Mouse (Mus musculus) heart, embryonic 12.5 days (tissue): ENCODE data around the gene Glrx5. TPM values are rescaled to one million over a fixed set of nuclear protein-coding genes. Genes with fewer than 3 reads are reported as not detected.

Source experiments
- ATAC-seq: fragments of 200-750 bp; cut with Nextera tagmentation; 2 replicates; pipeline ENCODE4 v1.8.0; 2017; ENCODE audit warnings: moderate TSS enrichment, moderate library complexity; ENCODE audit not compliant: insufficient number of reproducible peaks, low FRiP score
- H3K27ac ChIP-seq: fragments of 300-500 bp; sonication (generic); 2 replicates; pipeline ENCODE4 v1.5.1; 2016; ENCODE audit warnings: mild to moderate bottlenecking, moderate library complexity; ENCODE audit not compliant: poor library complexity, severe bottlenecking
- H3K27me3 ChIP-seq: fragments of 300-500 bp; sonication (generic); replicated peaks from 2 replicates; pipeline ENCODE4 v1.6.1; 2016; ENCODE audit warnings: mild to moderate bottlenecking, moderate library complexity
- H3K36me3 ChIP-seq: fragments of 300-500 bp; sonication (generic); 2 replicates; pipeline ENCODE4 v1.6.1; 2016; ENCODE audit warnings: mild to moderate bottlenecking, moderate library complexity
- H3K4me1 ChIP-seq: fragments of 300-500 bp; sonication (generic); replicated peaks from 2 replicates; pipeline ENCODE4 v1.6.1; 2016; ENCODE audit warnings: mild to moderate bottlenecking
- H3K4me2 ChIP-seq: fragments of 300-500 bp; sonication (generic); 2 replicates; pipeline ENCODE4 v1.6.1; 2016; ENCODE audit warnings: mild to moderate bottlenecking, moderate library complexity
- H3K4me3 ChIP-seq: fragments of 300-500 bp; sonication (generic); 2 replicates; pipeline ENCODE4 v1.5.1; 2016; ENCODE audit warnings: mild to moderate bottlenecking
- H3K9ac ChIP-seq: fragments of 300-500 bp; sonication (generic); 2 replicates; pipeline ENCODE4 v1.6.1; 2016; ENCODE audit warnings: mild to moderate bottlenecking, moderate library complexity
- H3K9me3 ChIP-seq: fragments of 300-500 bp; sonication (generic); replicated peaks from 2 replicates; pipeline ENCODE4 v1.6.1; 2016; ENCODE audit warnings: mild to moderate bottlenecking, moderate library complexity
- WGBS: fragments of 180-500 bp; shearing (Covaris S2); methylation state at CpG from one replicate; pipeline ENCODE4 v1.1.7; 2016; 5-methylcytosine and 5-hydroxymethylcytosine counted together
- polyA plus RNA-seq: library from polyadenylated mRNA; unstranded; fragments of >200 nt; fragmentation: Nextera tagmentation; extraction: Ambion mirVana; gene quantifications from 2 replicates; pipeline ENCODE4 v1.2.1, GENCODE M21; 2016

Gene Glrx5
- polyA plus RNA-seq, 1 experiment from 2014 or later: 206 TPM

DNA sequence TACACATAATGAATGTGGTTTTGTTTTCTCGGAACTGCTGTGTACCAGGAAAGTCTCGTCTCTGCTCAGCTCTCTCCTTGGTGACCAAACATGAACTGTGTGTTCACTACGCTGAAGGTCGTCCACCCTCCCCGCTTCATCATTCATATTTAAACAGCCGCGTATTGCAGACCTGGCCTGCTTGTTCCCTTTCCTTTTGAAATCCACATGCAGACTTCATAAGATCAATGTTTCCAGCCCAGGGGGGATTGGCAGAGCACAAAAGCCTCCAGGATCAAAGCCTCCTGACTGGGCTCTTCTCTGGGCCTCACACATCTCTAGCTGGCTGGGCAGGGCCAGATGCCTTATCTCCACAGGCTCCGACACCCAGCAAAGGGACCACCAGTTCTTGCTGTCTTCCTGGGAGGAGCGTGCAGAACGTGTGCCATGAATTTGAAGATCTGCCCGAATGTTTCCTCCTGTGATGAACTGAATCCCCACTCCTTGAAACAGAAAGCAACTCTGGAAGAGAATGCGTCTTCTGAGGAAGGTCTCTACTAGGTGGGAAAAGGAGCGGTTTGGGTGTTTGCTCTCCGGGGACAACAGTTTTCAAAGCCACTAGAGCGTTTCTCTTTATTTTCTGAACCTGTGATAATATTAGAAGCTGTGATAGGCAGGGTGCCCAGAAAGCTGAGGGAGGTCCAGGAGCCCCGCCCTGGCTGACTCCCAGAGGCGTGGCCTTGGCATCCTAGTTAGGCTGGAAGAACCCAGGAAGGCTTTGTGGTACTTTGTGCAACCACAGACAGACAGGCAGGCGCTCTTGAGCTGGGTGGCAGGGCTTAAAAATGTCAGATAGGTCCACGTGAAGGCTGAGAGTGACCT is 12.9 kb upstream of the Glrx5 start:
- H3K9me3 ChIP-seq: peaks cover 13% of the 10 kb centered on the region
- H3K4me2 ChIP-seq: peak overlapping the region; percentile 41
- no peak overlapping the region for H3K4me3 ChIP-seq
- 0 out of 2 replicates have a peak overlapping the region, but pooled peaks have one; percentile 19 for H3K27ac ChIP-seq
- H3K9ac ChIP-seq: no peak overlapping the region
- WGBS: 42% methylated on average over 19 of the region's 19 CpGs
- no peaks in the 10 kb centered on the region for H3K36me3 ChIP-seq
- H3K27me3 ChIP-seq: no peaks in the 10 kb centered on the region
- H3K4me1 ChIP-seq: peaks cover 9% of the 10 kb centered on the region
- peak; percentile 81 for ATAC-seq

DNA sequence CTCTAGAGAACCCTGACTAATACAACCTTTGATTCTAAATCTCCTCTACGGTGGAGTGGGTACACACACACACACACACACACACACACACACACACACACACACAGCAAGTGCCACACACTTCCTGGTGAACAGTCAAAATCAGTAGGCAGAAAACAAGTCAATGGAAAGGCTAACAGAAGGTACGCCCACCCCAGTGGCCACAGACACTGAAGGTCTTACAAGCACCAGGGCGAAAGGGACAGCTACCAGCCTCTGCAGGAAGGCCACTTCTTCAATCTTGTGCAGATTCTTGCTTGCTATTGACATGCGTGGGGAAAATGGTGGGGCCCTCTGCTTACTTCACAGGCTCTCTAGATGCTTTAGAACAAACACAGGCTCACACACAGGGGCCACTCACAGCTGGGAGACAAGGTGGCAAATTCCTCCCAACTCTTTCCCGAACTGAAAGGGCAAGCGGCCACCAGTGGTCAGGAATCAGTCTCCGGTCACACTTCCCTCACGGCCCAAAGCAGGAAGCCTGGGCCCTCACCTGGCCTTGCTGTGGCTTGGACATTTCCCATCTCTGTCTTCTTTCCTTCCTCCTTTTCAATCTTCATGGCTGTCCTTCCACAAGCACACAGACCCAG is 10.9 kb upstream of the Glrx5 start:
- H3K27ac ChIP-seq: no peak overlapping the region
- H3K9me3 ChIP-seq: peaks cover 13% of the 10 kb centered on the region
- no peaks in the 10 kb centered on the region for H3K36me3 ChIP-seq
- 70% methylated on average over 8 of the region's 8 CpGs for WGBS
- H3K4me3 ChIP-seq: no peak overlapping the region
- H3K27me3 ChIP-seq: no peaks in the 10 kb centered on the region
- H3K4me2 ChIP-seq: no peak overlapping the region
- no peak for ATAC-seq
- peaks cover 9% of the 10 kb centered on the region for H3K4me1 ChIP-seq
- no peak overlapping the region for H3K9ac ChIP-seq

DNA sequence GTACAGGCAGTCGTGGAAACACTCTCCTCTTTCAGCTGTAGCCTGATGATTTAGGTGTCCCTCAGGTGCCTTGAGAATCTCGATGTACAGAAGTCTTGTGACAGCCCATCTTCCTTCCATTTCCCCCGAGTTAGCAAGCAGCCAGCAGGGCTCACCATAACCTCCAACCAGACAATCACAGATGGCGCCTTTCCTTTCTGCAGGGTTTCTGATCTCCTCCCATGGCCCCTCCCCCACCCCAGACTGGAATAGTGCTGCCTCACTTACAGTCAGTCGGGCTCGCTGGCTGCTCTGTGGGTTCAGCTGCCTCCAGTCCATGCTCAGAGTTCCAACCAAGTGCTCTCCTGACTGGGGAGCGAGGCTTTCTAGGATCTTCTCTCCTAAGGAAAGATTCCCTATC is 10.3 kb upstream of the Glrx5 start:
- no peaks in the 10 kb centered on the region for H3K36me3 ChIP-seq
- H3K27ac ChIP-seq: no peak overlapping the region
- H3K4me3 ChIP-seq: no peak overlapping the region
- H3K9ac ChIP-seq: no peak overlapping the region
- ATAC-seq: no peak
- H3K4me2 ChIP-seq: no peak overlapping the region
- H3K9me3 ChIP-seq: peaks cover 13% of the 10 kb centered on the region
- H3K27me3 ChIP-seq: no peaks in the 10 kb centered on the region
- WGBS: 50% methylated on average over 7 of the region's 7 CpGs
- H3K4me1 ChIP-seq: peaks cover 9% of the 10 kb centered on the region

DNA sequence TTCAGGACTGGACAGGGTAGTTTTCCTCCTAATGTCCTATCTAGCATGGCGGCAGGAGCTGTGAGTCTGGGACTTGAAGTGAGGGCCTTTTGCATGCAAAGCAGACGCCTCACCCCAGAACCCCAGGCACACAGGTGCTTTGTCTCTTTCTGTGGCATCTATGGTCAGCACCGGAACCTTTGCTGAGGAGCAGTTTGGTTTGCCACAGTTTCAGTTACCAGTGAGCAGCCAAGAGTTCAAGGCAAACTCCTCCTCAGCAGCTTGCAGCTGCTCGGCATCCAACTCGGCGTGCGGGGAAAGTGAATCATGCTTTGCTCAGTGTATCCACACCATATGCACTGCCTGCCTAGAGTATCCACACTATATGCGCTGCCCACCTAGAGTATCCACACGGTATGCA is 9.7 kb upstream of the Glrx5 start:
- Histone ChIP-seq H3K27ac (no peak overlapping the region), H3K9me3 (peaks cover 13% of the 10 kb centered on the region), H3K9ac (no peak overlapping the region), H3K4me1 (peaks cover 13% of the 10 kb centered on the region), H3K27me3 (no peaks in the 10 kb centered on the region), H3K4me3 (no peak overlapping the region), H3K36me3 (no peaks in the 10 kb centered on the region), H3K4me2 (no peak overlapping the region)
- ATAC-seq: no peak
- WGBS: 93% methylated on average over 9 of the region's 9 CpGs

DNA sequence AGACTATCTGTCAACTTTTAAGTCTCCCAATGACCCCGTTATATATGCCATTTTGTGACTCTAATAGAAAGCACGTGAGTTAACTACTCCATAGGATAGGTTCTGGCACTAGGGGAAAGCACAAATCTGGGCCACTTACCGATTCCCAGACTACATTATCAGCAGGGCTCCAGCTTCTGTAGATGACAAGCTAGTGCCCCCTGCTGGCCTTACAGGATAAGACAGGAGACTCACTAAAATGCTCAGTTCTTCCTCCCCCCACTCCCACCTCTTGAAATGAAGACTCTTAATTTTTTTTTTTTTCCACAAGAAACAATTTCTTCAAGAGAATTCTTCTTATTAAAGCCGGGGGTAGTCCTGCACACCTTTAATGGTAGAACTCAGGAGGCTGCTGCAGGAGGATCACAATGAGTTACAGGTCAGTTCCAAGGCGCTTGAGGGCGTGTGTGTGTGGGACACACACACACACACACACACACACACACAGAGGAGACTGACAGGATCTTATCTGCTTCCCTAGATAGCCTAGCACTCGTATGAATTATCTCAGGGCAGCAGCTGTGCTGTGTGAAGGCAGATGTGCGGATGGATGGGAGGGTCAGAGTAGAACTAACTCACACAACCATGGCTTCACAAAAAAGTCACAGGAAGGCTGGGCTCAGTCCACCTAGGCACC is 7.1 kb upstream of the Glrx5 start:
- peaks cover 16% of the 10 kb centered on the region for H3K36me3 ChIP-seq
- WGBS: 33% methylated on average over 8 of the region's 8 CpGs
- no peak overlapping the region for H3K9ac ChIP-seq
- no peak overlapping the region for H3K27ac ChIP-seq
- H3K4me1 ChIP-seq: peaks cover 4% of the 10 kb centered on the region; the same call in 1 of the 2 replicates
- no peak overlapping the region for H3K4me3 ChIP-seq
- peaks cover 13% of the 10 kb centered on the region for H3K9me3 ChIP-seq
- H3K27me3 ChIP-seq: no peaks in the 10 kb centered on the region
- H3K4me2 ChIP-seq: no peak overlapping the region
- ATAC-seq: peak; percentile 85

DNA sequence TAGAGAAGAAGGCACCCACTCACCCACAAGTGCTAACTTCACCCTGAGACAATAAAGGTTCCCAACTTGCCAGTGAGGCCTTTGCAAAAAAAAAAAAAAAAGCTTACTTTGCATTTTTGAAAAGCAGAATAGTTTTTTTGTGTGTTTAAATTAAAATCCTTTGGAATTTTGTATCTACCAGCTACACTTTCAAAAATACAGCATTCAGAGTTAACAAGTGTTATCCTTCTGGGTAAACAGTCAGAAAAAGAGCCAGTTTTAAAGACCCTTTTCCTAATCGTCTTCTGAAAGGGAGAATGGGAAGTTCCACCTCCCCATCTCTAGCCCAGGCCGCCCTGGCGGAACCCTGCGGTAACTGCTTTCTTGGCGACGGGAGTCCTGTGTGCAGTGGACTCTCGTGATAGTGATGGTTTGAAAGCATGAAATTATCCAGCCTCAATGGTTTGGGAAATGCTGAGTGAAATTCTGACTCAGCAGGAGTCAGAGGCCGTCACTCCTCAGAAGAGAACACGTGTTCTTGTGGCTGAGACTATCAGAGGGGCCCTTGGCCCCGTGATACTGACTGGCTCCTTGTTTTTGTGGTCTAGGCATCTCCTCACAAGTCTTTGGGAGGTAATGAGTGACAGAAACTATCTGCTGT is 6.4 kb upstream of the Glrx5 start:
- H3K9me3 ChIP-seq: peaks cover 13% of the 10 kb centered on the region
- 0 out of 2 replicates have a peak overlapping the region, but pooled peaks have one; percentile 44 for H3K27ac ChIP-seq
- no peak overlapping the region for H3K4me2 ChIP-seq
- H3K4me3 ChIP-seq: no peak overlapping the region
- no peaks in the 10 kb centered on the region for H3K27me3 ChIP-seq
- no peak overlapping the region for H3K9ac ChIP-seq
- 45% methylated on average over 10 of the region's 10 CpGs for WGBS
- peaks cover 17% of the 10 kb centered on the region for H3K36me3 ChIP-seq
- peak; percentile 67 for ATAC-seq
- peaks cover 11% of the 10 kb centered on the region for H3K4me1 ChIP-seq

DNA sequence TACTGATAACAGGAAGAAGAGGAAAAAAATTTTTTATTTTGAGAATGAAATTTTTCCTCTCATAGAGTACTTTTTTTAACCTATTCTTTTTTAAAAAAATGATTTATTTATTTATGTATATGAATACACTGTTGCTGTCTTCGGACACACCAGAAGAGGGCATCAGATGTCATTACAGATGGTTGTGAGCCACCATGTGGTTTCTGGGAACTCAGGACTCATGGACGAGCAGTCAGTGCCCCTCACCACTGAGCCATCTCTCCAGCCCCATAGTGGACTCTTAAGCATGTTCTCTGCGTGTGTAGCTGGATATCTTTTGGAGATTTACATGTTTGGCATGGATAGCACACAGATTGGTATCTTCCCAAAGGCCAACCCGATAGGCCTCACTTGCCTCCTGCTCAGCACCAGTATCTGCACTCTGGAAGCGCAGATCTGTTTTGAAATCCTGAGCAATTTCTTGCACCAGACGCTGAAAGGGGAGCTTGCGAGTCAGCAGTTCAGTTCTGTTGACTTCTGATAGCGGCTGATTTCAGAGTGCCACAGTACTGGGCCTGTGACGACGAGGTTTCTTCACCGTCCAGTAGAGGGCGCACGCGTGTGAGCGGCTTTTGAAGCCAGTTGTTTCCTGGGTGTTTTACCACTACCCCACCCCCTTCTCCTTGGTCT is 5.0 kb upstream of the Glrx5 start:
- Histone ChIP-seq H3K4me1 (peaks cover 16% of the 10 kb centered on the region), H3K27ac (no peak overlapping the region), H3K4me3 (no peak overlapping the region), H3K9ac (no peak overlapping the region), H3K36me3 (peaks cover 17% of the 10 kb centered on the region), H3K9me3 (peaks cover 13% of the 10 kb centered on the region), H3K4me2 (no peak overlapping the region), H3K27me3 (no peaks in the 10 kb centered on the region)
- ATAC-seq: peak; percentile 20
- 28% methylated on average over 15 of the region's 15 CpGs for WGBS

DNA sequence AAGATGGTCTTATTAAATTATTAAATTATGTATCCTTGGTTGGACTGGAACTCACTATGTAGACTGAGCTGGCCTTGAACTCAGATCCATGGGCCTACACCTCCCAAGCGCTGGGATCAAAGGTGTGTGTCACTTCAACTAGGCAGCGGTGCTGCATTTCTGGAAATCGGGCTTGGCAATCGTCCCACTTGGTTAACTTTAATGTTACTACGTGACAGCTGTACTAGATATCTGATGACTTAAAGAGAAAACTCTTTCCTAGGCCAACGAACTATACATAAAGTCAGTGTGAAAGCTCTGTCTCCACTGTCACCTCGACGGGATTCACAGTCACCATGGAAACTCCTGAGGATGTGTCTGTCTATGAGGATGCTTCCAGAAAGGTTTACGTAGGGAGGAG is 2.6 kb upstream of the Glrx5 start:
- ATAC-seq: no peak
- WGBS: 89% methylated on average over 9 of the region's 9 CpGs
- no peak overlapping the region for H3K4me3 ChIP-seq

DNA sequence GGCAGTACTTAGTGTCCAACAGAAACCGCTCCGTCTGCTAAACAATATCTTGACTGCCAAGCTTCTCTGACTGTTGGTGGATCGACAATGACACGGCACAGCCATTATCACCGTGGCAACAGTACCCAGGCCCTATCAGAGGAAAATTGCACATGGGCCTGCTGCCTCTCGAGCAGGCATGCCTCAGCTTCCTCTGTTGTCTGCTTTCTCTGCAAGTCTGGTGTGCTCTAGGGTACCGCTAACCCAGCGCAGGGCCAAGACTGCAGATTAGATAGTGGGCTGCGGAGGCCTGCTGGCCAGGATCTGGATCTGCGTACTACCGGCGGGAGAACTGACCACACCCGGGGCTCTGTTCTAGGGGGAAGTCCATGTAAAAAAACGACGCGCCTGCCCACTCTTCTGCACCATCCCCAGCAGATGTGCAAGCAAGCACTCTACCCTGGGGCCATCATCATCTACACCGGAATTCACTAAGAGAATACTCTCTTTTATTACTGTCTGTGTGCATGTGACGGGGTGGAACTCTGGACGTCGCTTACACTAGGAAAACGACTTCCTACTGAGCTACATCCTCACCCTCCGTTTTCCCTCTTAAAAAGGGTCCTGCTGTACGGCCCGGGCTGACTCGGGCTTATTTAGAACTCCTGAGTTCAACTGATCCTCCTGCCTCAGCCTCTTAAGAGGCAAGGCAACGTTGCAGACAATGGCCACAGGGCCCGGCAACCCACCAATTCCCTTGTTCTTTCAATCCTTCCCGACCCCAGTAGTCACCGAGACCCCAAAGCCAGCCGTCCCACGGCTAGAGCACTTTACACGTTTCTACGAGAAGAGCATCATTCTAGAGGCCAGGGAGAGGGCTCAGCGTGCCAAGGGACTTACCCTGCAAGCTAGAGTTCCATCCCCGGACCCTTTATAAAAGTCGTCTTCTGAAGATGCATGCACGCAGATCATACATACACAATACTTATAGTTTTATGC is 1.1 kb upstream of the Glrx5 start:
- H3K27ac ChIP-seq: peak overlapping the region; percentile 73
- 3% methylated on average over 37 of the region's 37 CpGs for WGBS
- peak overlapping the region; percentile 91 for H3K4me2 ChIP-seq

More for the DNA sequence above, 2.6 kb upstream of the Glrx5 start:
- H3K4me1 ChIP-seq: peaks cover 32% of the 10 kb centered on the region
- H3K27me3 ChIP-seq: no peaks in the 10 kb centered on the region
- H3K27ac ChIP-seq: no peak overlapping the region
- no peak overlapping the region for H3K4me2 ChIP-seq
- H3K9me3 ChIP-seq: no peaks in the 10 kb centered on the region
- H3K9ac ChIP-seq: no peak overlapping the region
- H3K36me3 ChIP-seq: peaks cover 17% of the 10 kb centered on the region

More for the DNA sequence above, 1.1 kb upstream of the Glrx5 start:
- H3K9me3 ChIP-seq: no peaks in the 10 kb centered on the region
- peak overlapping the region; percentile 79 for H3K4me3 ChIP-seq
- H3K27me3 ChIP-seq: no peaks in the 10 kb centered on the region
- H3K4me1 ChIP-seq: peaks cover 38% of the 10 kb centered on the region
- no peak for ATAC-seq
- peak overlapping the region; percentile 85 for H3K9ac ChIP-seq
- peaks cover 17% of the 10 kb centered on the region for H3K36me3 ChIP-seq
